7 mouse cellular contexts compared by ENCODE assay signal in genomic region chr11:87968356-87969122, GRCm38 (mm10). TPM values are rescaled to one million over a fixed set of nuclear protein-coding genes. Genes with fewer than 3 reads are reported as not detected.
A peak's percentile ranks its signal among the peaks of the same experiment; 100 is the strongest.
DNase-seq lines count a peak whose midpoint lies in the region; ATAC-seq lines count a peak whose summit lies in the region.

No protein-coding gene starts in this region.

- H3K9ac ChIP-seq in kidney, embryonic 16.5 days (replicated peaks; ENCODE audit: low read length): no peak overlapping the region
- H3K9ac ChIP-seq in limb, embryonic 13.5 days: no peak overlapping the region
- H3K9ac ChIP-seq in stomach, embryonic 14.5 days (replicated peaks; ENCODE audit: low read depth, low read length): no peak overlapping the region

- no peak overlapping the region for H3K27ac ChIP-seq in kidney, embryonic 16.5 days (ENCODE audit: low read length)
- H3K27ac ChIP-seq in embryonic facial prominence, embryonic 10.5 days (replicated peaks): no peak overlapping the region
- H3K27ac ChIP-seq in limb, embryonic 13.5 days: no peak overlapping the region
- no peak overlapping the region for H3K27ac ChIP-seq in stomach, embryonic 14.5 days (ENCODE audit: low read length)

- no peaks in the 10 kb centered on the region for H3K9me3 ChIP-seq in kidney, embryonic 16.5 days (ENCODE audit: low read length)
- no peaks in the 10 kb centered on the region for H3K9me3 ChIP-seq in embryonic facial prominence, embryonic 10.5 days
- no peaks in the 10 kb centered on the region for H3K9me3 ChIP-seq in limb, embryonic 13.5 days
- no peaks in the 10 kb centered on the region for H3K9me3 ChIP-seq in stomach, embryonic 14.5 days (ENCODE audit: control insufficient read depth, low read depth, low read length)

- H3K27me3 ChIP-seq in kidney, embryonic 16.5 days (ENCODE audit: insufficient read depth, low read length): no peaks in the 10 kb centered on the region
- no peaks in the 10 kb centered on the region for H3K27me3 ChIP-seq in embryonic facial prominence, embryonic 10.5 days (replicated peaks; ENCODE audit: low read depth, poor library complexity, severe bottlenecking)
- no peaks in the 10 kb centered on the region; the same call in 1 of the 2 replicates for H3K27me3 ChIP-seq in limb, embryonic 13.5 days
- H3K27me3 ChIP-seq in stomach, embryonic 14.5 days (ENCODE audit: control insufficient read depth, insufficient read depth, low read length): no peaks in the 10 kb centered on the region

- ATAC-seq in kidney, embryonic 16.5 days (ENCODE audit: low FRiP score, low TSS enrichment): no peak
- ATAC-seq in limb, embryonic 13.5 days (ENCODE audit: low FRiP score, low read depth): no peak
- ATAC-seq in stomach, embryonic 14.5 days (ENCODE audit: insufficient number of reproducible peaks, insufficient read depth, low FRiP score, low read depth): no peak

- H3K4me1 ChIP-seq in kidney, embryonic 16.5 days (ENCODE audit: insufficient read depth, low read length): no peaks in the 10 kb centered on the region
- peaks cover 32% of the 10 kb centered on the region for H3K4me1 ChIP-seq in embryonic facial prominence, embryonic 10.5 days
- 0 out of 2 replicates have a peak, but pooled peaks cover 3% of the 10 kb centered on the region for H3K4me1 ChIP-seq in limb, embryonic 13.5 days
- H3K4me1 ChIP-seq in stomach, embryonic 14.5 days (ENCODE audit: control insufficient read depth, insufficient read depth, low read length): no peaks in the 10 kb centered on the region

- DNase-seq in kidney, adult 11 months: no peak
- no peak for DNase-seq in embryonic facial prominence, embryonic 10.5 days (ENCODE audit: low spot score)
- DNase-seq in urinary bladder, postnatal 25 days (ENCODE audit: low spot score): no peak
- no peak for DNase-seq in gastrocnemius, postnatal 10 days

- no peaks in the 10 kb centered on the region for H3K36me3 ChIP-seq in kidney, embryonic 16.5 days (ENCODE audit: insufficient read depth, low read length)
- H3K36me3 ChIP-seq in embryonic facial prominence, embryonic 10.5 days (replicated peaks): no peaks in the 10 kb centered on the region
- H3K36me3 ChIP-seq in limb, embryonic 13.5 days: no peaks in the 10 kb centered on the region
- no peaks in the 10 kb centered on the region for H3K36me3 ChIP-seq in stomach, embryonic 14.5 days (ENCODE audit: control insufficient read depth, insufficient read depth, low read length)

- H3K4me2 ChIP-seq in kidney, embryonic 16.5 days (replicated peaks; ENCODE audit: low read depth, low read length): peak overlapping the region; percentile 47; the same call in 1 of the 2 replicates
- peak overlapping the region; percentile 63 for H3K4me2 ChIP-seq in limb, embryonic 13.5 days (replicated peaks)
- H3K4me2 ChIP-seq in stomach, embryonic 14.5 days (replicated peaks; ENCODE audit: low read depth, low read length): peak overlapping the region; percentile 44; the same call in 1 of the 2 replicates

- whole genome bisulfite sequencing in kidney, embryonic 16.5 days: 20% methylated on average over 13 of the region's 20 CpGs
- 13% methylated on average over 19 of the region's 20 CpGs for WGBS in embryonic facial prominence, embryonic 10.5 days
- 15% methylated on average over 17 of the region's 20 CpGs for WGBS in limb, embryonic 13.5 days
- WGBS in stomach, embryonic 14.5 days: 21% methylated on average over 17 of the region's 20 CpGs

- no peak overlapping the region for H3K4me3 ChIP-seq in kidney, embryonic 16.5 days (ENCODE audit: low read length)
- peak overlapping the region; percentile 37 for H3K4me3 ChIP-seq in embryonic facial prominence, embryonic 10.5 days
- no peak overlapping the region for H3K4me3 ChIP-seq in limb, embryonic 13.5 days
- H3K4me3 ChIP-seq in stomach, embryonic 14.5 days (ENCODE audit: low read depth, low read length): no peak overlapping the region

RNA-seq across cellular contexts. Expression of gene Dynll2, which starts 18.8 kb away (rescaled TPM):
- 21.0 and 23.5 TPM in 2 replicates for polyA plus RNA-seq in kidney, embryonic 16.5 days (2015; fragmentation: Nextera tagmentation; extraction: Ambion mirVana)
- 27.0 and 28.2 TPM in 2 replicates for polyA plus RNA-seq in embryonic facial prominence, embryonic 10.5 days (2016; fragmentation: Nextera tagmentation; extraction: Ambion mirVana)
- polyA plus RNA-seq in limb, embryonic 13.5 days (2015; fragmentation: Nextera tagmentation; extraction: Ambion mirVana): 16.7 and 18.9 TPM in 2 replicates
- 14.2 and 16.7 TPM in 2 replicates for polyA plus RNA-seq in stomach, embryonic 14.5 days (2014; fragmentation: Nextera tagmentation; extraction: Ambion mirVana)
- total RNA-seq in gastrocnemius, postnatal 10 days (2021): 100 to 1,000 TPM; 122 to 139 TPM

RNA-seq across cellular contexts. Expression of gene Olfr464, which starts 47.8 kb away (rescaled TPM):
- not detected in 2 replicates for polyA plus RNA-seq in kidney, embryonic 16.5 days (2015; fragmentation: Nextera tagmentation; extraction: Ambion mirVana)
- polyA plus RNA-seq in embryonic facial prominence, embryonic 10.5 days (2016; fragmentation: Nextera tagmentation; extraction: Ambion mirVana): not detected in 2 replicates
- polyA plus RNA-seq in limb, embryonic 13.5 days (2015; fragmentation: Nextera tagmentation; extraction: Ambion mirVana): not detected in 2 replicates
- polyA plus RNA-seq in stomach, embryonic 14.5 days (2014; fragmentation: Nextera tagmentation; extraction: Ambion mirVana): not detected in 2 replicates
- total RNA-seq in gastrocnemius, postnatal 10 days (2021): not detected
